ENCODE assay signal across 20 mouse cellular contexts in the genomic region with DNA sequence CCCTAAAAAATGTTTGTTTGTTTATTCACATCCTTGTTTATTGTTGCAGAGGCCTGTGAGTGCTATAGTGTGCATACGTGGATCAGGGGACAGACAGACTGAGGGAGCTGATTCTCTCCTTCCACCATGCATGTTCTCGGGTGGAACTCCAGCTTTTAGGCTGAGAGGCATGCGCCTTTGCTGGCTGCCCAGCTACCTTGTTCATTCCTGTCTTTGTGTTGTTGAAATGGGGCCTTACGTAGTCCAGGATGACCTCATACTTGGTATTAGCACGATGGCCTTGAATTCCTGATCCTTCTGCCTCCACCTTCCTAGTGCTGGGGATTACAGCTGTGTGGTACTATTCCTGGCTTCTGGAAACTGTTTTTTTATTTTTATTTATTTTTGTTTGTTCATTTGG.
"Had no signal": no experiment of that assay in that cellular context is flagged by ENCODE, and none has a peak within 500 bp of the region (broad histone marks: within the 10 kb centered on the region; RNA-seq: fewer than 3 reads in every experiment).

No protein-coding gene starts in this region.

- H3K4me2 ChIP-seq: kidney, embryonic 15.5 days; limb, embryonic 13.5 days; liver, embryonic 12.5 days; liver, embryonic 15.5 days; lung, embryonic 15.5 days; midbrain, embryonic 12.5 days; midbrain, embryonic 15.5 days; neural tube, embryonic 12.5 days; neural tube, embryonic 15.5 days had no signal

- DNase-seq: layer of hippocampus, adult 9-11 months; liver; lung, adult 18-20 months; lung, postnatal 14 days; right cerebral cortex, adult 18-20 months; right cerebral cortex, postnatal 14 days; right cerebral cortex, postnatal 4 days; thymus, postnatal 4 days had no signal

- H3K9ac ChIP-seq: kidney, embryonic 15.5 days; limb, embryonic 13.5 days; liver, embryonic 12.5 days; liver, embryonic 15.5 days; lung, embryonic 15.5 days; midbrain, embryonic 12.5 days; midbrain, embryonic 15.5 days; neural tube, embryonic 12.5 days; neural tube, embryonic 15.5 days had no signal

- H3K36me3 ChIP-seq: kidney, embryonic 15.5 days; limb, embryonic 10.5 days; limb, embryonic 13.5 days; liver, embryonic 12.5 days; liver, embryonic 15.5 days; lung, embryonic 15.5 days; midbrain, embryonic 12.5 days; midbrain, embryonic 15.5 days; neural tube, embryonic 12.5 days; neural tube, embryonic 15.5 days had no signal

- ATAC-seq: liver, embryonic 12.5 days; midbrain, embryonic 15.5 days had no signal

- H3K9me3 ChIP-seq: kidney, embryonic 15.5 days; limb, embryonic 10.5 days; limb, embryonic 13.5 days; liver, embryonic 12.5 days; liver, embryonic 15.5 days; lung, embryonic 15.5 days; midbrain, embryonic 12.5 days; midbrain, embryonic 15.5 days; neural tube, embryonic 12.5 days; neural tube, embryonic 15.5 days had no signal

- H3K4me3 ChIP-seq: kidney, embryonic 15.5 days; layer of hippocampus, adult 2 months; limb, embryonic 10.5 days; limb, embryonic 13.5 days; liver, embryonic 12.5 days; liver, embryonic 15.5 days; lung, embryonic 15.5 days; midbrain, embryonic 12.5 days; midbrain, embryonic 15.5 days; neural tube, embryonic 12.5 days; neural tube, embryonic 15.5 days had no signal

- H3K27me3 ChIP-seq: kidney, embryonic 15.5 days; liver, embryonic 12.5 days; liver, embryonic 15.5 days; lung, embryonic 15.5 days; midbrain, embryonic 12.5 days; midbrain, embryonic 15.5 days; neural tube, embryonic 12.5 days; neural tube, embryonic 15.5 days had no signal

- H3K27ac ChIP-seq: layer of hippocampus, adult 2 months; limb, embryonic 10.5 days; limb, embryonic 13.5 days; liver, embryonic 12.5 days; liver, embryonic 15.5 days; macrophage; midbrain, embryonic 12.5 days; midbrain, embryonic 15.5 days; neural tube, embryonic 12.5 days; neural tube, embryonic 15.5 days had no signal
